Mouse (Mus musculus): ENCODE measurements at regions not wholly inside any gene's neighbourhood (a gene's known extent, or its start where the extent isn't known, plus 50 kb on each side); places are given as distances from the start of the nearest gene placed in this dataset.

DNA sequence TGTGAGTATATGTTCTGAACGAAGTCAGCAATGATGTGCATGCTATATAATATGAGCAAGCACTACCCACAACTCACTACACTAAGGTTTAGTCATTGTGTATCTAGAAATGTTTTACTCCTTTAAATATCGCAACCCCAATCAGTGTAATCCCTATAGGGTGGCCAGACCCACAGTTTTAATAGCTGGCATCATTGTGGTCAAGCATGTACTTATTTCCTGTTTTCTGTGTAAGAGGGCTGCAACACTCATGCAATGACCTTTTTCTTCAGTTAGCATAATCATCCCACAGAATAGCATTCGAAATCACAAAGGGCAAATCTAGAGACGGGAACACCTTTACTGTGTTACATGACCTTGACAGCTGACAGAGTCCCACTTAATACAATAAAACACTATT is 333.3 kb downstream of the Insc start:
- no peak for DNase-seq (ENCODE audit: low read depth)

DNA sequence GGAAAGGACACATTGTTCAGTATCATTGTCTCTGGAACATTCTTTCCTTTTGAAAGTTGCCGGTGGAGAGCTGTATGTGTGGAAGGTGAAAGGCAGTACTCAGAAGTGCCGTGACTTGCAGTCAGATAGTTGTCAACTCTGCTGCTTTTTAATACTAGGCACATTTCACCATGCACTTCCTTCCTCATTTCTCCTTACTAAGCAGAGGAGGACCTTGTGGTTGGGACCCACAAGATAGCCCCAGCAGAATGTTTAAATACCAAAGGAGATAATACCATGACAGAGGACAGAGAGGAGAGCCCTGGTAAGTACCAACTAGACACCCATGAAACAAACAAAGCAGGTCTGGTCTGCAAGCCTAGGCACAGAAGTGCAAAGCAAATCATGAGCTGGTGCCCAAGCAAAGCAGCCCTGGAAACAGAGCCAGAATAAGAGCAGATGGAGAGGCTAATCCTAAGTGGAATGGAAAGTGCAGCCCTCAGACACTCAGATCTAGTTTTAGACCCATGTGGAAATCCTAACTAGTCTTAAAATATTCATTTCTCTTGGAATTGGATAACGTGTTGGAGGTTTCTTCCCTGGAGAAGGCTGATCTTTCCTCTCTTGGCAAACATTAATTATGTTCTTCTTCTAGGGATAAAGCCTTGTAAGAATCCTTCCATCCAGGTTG is 341.4 kb downstream of the Insc start:
- DNase-seq (ENCODE audit: low read depth): peak; percentile 17

DNA sequence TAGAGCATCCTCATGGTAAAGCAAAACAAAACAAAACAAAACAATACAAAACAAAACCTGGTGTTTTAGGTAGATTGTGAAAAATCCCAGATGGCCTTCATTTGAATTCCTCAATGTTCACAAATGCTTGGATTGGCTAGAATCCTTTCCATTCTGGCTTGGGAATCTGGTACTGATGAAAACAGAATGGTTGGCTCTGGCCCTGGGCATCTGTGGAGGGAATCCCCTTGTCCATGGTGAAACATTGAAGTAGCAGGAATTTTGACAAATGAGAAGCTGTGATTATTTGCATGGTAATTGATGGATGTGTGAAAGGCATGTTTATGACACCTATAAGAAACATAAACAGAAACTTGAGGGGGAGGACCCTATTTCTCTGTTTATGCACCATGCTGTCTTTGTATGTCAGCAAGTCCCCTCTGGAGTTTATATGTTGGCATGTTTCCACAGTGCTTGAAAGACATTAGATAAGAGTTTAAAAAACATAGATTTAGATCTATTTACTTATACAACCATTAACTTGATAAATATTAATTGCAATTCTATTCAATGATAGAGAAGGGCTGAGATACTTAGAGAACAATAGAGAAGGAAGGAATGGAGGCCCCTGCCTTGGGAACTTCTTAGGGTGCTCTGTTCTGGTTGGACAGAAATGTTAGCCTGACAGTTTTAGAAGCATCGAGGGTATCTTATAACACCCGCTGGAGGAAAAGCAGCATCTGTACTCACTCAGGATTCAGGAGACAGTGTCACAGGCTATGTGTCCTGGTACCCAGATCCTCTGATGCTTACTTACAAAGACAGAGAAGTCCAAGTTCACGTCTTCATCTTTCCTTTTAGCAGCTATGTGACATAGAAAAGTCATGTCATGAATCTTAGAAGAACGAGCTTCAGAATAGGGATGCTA is 343.3 kb downstream of the Insc start:
- no peak for DNase-seq (ENCODE audit: low read depth)

DNA sequence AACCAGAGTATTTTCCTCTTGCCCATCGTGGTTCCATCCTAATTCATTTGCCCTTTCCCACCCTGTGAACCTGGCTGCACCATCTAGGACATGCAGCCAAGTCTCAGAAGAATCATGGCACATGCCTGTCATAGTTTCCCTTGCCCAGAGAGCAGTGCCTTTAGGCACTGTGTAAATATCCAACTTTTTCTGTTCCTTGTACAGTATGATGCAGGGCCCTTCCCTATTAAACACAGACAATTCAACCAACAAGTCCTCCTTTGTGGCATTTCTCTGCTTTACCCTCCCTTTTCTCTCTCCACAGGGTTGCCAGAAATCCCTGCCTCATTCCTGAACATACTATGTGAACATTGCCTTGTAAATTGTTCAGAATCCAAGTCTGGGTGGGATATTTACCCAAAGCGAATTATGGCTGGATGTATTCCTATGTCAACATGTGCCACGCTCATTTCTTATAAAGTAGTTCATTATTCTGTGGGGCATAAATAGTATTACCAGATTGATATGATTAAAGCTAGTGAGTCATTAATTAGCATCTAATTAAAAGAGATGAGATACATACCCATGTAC is 349.1 kb downstream of the Insc start:
- no peak for DNase-seq (ENCODE audit: low read depth)

DNA sequence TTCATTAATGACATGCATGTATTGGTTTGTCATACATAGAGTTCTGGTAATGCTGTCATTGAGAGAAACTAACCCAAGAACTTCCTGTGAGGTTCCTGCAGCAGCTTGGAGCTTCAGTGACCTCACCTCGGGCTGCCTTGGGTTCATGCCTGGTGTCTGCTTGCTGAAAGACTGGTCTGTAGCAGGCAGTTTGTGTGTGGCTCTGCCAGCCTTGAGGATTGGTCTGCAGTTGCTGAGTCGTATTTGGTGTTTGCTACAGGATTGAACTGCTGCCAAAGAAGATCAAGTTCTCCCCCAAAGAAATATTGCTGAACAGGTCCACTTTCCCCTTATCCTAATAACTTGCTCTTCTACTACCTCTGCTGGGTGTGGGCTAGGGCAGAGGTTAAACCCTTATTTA is 362.5 kb downstream of the Insc start:
- DNase-seq (ENCODE audit: low read depth): no peak

DNA sequence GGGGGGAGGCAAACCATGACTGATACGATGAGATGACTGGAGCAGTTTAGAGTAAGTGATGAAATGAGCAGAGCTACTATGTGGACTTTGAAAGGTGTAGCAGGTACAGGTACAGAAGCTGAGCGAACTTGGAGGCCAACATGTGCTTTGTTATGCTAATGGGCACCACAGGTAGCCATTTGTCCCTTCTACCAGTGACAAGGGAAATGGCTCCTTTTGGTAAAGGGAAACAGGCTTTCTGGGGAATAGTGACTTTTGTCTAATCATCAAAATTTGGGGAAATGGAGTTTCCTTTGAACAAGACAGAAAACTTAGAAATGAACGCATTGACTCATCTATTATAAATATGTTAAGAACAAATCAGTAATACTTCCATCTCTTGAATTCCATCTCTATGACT is 368.8 kb downstream of the Insc start:
- no peak for DNase-seq (ENCODE audit: low read depth)

DNA sequence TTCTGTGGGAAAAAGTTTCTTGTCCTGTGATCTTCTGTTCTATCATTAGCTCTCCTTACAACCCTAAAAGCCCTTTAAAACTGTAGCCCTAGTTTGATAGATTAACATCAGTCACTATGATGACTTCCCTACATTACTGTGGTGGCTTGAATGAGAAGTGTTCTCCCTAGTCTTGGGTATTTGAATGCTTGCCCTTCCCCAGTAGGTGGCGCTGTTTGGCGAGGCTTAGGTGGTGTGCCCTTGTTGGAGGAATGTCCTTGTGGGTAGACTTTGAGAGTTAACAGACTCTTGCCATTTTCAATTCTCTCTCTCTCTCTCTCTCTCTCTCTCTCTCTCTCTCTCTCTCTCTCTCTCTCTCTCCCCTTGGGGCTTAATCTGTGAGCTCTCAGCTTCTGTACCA is 379.8 kb downstream of the Insc start:
- no peak for DNase-seq (ENCODE audit: low read depth)

DNA sequence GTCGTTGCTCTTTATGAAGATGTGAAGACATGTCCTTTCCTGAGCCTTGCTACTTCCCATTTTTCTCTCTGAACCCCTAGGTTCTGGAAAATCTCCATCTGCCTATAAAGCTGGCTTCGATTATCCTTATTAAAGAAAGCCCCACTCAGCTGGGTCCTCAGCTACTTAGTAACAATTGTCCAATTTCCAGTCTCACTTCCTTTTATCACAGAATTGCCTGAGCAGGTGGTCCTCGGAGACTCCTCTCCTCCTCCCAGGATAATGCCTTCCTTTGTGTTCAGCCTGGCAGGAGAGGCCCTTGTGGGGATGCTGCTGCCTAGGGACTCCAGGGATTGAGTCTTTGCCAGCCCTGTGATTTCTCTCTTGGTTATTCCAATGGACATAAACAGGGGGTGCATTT is 385.5 kb downstream of the Insc start:
- no peak for DNase-seq (ENCODE audit: low read depth)

DNA sequence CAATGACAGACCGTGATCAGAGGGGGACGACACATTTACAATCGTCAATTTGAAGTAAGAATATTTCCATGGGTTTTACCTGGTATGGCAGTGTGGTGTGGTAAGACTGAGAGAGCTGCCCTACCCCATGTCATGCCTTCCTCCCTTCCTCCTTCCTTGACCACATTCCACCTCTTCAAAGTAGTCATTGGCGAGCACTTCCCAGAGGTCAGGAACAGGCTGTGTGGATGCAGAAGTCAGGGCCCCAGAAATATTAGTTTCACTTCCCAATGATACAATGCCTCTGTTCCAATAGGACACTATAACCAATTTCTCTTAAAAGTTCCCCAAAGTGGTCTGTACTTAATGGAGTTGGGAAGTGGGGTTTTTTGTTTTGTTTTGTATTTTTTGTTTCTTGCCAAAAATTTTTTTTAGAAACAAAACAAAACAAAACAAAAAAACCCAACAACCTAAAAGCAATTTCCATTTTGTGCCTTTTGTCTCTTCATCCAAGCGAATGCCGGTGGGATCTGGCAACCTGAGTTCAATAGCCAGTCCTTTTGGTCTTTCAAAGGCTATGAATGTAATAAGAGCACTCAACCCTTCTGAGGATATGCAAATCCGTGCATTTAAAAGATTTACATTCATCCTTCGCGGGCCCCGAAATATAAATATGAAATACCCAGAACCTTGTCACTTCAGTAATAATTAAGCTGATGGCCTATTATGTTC is 387.9 kb downstream of the Insc start:
- no peak for DNase-seq (ENCODE audit: low read depth)

DNA sequence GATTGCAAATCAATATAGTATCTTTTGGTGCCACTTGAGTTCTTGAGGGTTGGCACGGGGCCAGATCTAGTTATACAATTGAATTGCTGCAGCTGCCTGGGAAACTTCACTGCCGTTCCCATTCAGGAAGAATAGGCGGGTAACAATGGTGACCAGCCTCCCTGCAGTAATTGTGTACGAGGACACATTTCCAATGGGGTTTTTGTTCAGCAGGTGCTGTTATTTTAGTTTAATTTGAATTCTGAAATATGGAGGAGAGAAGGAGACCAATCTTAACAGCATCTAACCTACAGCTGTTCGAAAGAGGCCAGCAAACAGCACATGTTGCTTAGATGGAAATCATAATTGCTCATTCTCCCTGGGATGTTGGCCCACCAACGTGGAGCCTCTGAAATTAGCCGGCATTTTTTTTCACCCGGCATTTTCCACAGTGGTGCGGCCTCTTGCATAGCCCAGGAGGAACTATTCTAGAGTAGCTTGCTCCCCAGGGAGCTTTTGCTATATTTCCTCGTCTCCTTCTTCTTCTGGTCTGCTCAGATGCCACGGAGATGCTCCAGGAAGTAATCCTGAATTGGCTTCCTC is 388.6 kb downstream of the Insc start:
- DNase-seq (ENCODE audit: low read depth): no peak

DNA sequence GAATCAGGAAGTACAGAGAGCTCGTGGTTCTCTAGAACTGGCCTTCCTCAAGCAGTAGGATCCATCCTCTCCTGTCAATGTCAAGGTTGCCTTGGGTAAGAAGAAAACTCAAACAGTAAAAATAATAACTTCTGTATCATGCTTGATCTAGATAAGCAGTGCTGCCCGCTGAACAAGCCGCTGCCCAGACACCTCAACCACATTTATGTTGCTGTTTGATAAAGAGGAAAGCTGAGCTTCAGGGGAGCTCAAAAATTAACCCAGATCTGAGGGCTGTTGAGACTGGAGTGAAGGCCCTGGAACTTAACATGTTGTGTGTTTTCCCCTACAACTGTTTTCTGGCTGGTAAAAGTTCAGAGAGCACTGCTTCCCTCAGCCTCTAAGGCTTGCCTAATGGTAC is 389.1 kb downstream of the Insc start:
- no peak for DNase-seq (ENCODE audit: low read depth)

DNA sequence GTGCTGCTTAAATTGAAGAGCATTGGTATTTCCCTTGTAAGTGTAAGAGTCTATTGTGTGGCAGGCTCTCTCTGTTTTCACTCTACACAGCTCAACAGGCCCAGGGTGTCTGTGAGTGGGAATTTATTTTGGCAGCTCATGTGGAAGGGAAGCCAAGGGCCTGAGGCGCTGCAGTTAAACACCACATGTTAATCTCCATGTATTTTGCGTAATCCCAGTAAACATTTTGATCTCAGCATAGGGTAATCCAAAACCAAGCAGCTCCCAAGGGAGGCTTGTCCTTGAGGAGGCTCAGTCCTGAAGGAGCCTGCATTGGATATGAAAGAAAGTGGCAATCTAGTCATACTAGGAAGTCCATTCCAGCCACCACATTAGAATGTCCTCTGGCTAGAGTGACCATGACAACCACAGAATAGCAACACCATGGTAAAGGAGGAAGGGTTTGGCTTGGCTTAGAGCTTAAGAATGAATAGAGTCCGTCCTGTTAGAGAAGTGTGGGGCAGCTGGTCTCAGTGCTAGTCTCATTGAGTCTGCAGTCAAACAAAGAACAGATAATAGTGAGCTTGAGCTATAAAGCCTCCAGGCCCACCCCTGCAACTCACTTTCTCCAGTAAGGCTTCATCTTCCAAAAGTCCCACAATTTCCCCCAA is 391.6 kb downstream of the Insc start:
- no peak for DNase-seq (ENCODE audit: low read depth)

DNA sequence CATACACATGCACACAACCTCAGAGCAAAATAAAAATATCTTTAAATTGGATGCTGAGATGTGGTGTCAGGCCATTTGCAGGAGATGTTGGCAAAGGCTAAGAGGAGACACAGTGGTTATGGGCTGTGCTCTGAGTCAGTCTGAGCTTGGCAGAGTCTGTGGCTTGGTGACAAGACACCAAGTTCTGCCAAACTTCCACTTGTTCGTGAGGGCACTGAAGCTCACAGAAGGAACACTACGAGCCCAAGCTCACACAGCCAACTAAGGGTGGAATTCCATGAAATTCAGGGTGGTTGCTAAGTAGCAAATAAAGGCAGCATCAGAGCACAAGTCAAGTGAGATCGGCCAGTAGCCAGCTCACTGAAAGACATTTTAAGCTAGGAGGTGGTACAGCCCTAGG is 396.8 kb downstream of the Insc start:
- DNase-seq (ENCODE audit: low read depth): no peak

DNA sequence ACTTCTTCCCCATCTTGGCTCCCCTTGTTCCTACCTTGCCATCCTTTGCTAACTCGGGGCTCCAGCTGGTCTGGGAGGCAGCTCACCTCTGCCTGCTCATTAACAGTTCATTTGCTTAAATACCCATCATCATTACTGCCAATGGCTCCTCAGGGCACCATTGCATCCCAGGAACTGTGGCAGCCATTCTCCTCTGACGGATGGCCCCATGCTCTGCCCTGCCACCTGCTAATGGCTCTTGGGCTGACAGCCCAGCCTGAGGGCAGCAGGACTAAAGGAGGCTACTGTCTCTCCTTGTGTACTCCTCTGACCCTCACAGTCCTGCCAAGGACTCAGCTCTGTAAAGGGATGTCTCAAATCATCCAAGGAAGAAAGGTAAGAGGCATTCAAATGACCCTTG is 398.7 kb downstream of the Insc start:
- no peak for DNase-seq (ENCODE audit: low read depth)

DNA sequence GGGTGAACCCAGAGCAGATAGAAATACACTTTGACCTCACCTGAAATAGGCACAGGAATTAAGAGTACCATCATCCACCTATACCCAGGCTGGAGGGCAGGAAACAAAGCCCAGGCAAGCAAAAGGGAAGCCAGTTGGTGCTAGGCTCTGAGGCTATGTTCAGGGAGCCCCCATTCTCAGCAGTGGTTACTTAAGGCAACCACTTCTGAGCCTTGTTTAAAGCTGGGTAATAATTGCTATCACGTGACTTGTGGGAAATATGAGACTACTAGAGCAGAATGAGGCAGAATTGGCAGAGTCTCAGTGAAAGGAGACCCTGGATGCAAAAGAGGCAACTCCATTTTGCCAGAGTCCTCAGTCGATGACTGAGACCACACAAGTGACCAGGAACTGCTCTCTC is 401.5 kb downstream of the Insc start:
- DNase-seq (ENCODE audit: low read depth): no peak

DNA sequence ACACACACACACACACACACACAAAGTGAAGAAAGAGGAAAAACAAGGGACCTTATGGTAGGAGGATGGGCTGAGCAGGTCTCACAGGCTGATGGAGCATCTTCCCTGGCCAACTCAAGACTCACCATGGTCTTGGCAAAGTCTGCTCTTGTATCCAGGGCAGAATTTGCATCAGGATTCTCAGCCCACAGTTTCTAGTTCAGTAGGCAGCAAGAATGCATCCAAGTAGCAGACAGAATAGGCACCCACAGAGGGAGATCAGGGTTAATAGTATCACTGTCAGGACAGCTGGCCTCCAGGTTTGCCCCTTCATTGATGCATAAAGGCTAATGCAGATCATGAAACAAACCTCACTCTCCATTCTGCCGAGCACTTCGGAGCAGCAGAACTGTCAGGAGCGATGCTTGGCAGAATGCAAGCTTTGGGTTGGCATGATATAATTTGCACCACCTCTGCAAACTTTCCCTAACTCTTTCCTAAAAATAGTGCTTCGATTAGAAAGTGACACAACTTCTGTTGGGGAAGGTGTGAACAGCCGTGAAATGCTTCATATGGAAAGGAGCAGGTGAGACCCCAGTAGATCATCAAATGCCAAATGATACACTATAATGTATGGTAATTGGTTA is 404.0 kb downstream of the Insc start:
- no peak for DNase-seq (ENCODE audit: low read depth)

DNA sequence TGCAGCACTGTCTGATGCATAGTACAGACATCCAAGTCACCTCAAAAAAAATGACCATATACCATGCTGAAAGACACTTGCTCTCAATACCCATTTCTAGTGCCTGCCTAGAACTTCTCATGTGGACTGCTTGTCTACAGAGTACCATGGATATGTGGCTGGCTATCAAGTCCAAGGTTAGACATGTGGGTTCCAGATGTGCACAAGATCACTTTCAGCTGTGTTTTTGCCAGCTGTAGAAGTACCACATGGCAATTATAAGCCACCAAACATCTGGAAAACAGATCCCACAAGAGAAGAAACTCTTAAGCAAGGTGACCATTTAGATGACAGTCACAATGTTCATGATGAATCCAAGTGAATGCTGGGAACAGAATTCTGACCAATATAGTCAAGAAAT is 409.8 kb downstream of the Insc start:
- no peak for DNase-seq (ENCODE audit: low read depth)

DNA sequence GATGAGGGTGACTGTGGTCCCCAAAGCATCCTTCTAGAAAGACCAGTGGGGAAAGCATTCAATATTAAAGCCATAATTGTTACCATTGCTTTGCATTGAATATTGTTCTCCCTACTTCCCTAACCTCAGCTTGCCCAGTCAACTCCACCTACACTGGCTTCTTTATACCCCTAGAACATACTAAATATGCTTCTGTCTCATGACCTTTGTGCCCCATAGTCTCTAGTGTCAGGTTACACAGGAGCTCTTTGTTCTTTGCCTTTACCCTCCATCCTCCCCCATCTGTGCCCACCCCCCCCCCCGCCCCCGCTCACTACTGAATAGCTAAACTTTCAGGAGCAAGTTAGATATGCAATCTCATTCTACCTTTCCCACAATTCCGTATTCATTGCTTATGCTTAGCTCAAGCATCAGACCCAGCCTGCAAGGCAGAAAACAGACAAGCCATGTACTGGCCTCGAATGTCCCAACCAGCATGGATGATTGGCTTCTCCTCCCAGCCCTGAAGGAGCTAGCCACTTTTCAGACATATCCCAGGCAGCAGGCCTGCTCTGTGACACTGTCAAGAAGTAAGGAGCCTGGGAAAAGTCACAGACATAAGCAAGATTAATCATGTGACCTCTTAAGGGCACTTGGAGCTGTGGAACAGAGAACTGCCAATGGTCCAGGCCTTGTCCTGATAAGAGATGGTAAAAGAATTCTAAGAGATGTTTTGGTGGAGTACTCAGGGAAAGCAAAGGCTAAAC is 410.4 kb downstream of the Insc start:
- DNase-seq (ENCODE audit: low read depth): no peak

DNA sequence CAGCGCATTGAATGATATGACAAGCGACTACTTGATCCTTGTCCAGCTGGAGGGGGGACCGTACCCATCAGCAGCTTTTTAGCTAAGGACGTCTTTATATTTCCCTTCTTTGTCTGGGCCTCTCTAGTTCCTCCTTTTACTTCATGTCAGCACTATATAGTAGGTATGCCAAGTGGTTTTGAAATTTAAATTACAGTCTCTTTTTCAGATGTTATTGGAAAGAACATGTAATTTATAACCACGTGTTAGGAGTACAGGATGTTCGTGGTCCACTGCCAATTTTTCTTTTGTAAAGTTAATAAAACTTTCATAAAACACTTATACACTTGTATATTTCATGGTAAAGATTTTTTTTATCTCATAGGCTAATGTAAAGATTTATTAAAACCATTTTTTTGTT is 426.5 kb downstream of the Insc start:
- no peak for DNase-seq (ENCODE audit: low read depth)

DNA sequence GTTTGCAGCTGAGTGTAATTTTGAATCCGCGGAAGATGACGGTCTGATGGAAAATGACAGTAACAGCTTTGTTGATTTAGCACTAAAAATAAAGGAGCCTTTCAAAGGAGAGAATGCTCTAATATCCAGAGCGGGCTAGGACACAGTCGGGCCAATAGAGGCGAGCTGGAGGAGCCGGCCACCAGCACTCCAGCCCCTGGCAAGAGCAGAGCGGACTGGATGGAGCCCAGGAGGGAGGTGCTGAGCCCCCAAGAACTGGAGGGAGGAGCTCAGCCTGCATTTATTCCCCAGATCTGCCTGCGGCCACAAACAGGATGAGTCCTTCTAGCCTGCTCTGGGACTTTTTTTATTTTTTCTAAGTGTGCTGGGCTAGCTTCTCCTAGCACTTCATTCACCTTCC is 426.9 kb downstream of the Insc start:
- DNase-seq (ENCODE audit: low read depth): no peak

DNA sequence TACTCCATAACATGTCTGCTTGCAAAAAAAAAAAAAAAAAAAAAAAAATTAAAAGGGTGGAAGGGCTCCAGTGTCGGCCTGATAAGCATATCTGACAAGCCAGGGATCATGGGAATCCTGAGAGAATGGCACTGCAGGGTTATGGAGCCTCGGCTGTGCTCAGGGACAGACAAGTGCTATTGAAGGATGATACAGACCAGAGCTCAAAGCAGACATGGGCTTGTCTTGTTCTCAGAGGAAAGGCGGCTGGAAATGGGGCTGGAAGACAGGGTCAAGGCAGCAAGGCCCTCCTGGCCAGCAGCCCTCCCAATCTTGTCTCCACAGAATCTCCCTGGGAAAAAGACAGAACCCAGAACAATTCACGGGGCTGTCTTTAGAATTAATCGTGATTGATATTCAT is 449.0 kb downstream of the Insc start:
- no peak for DNase-seq (ENCODE audit: low read depth)

All from c-Kit-positive CD71-negative TER-119-negative erythroid progenitor cells, embryonic 14.5 days (primary cell).